Mouse (Mus musculus): Measurements from ENCODE around the gene Cope. TPM values are rescaled to one million over a fixed set of nuclear protein-coding genes. Genes with fewer than 3 reads are reported as not detected.

Cope gene
- polyA plus RNA-seq (2012; rRNA removed), result 214 and 227 TPM in 2 replicates

GRCm38 (mm10) chr8:70302358-70302890 is at the start of gene Cope, which contains the start of gene Ddx49:
TSS of gene Cope (plus strand) at chr8:70302518.
TSS of gene Ddx49 (minus strand) at chr8:70302489.

DNA sequence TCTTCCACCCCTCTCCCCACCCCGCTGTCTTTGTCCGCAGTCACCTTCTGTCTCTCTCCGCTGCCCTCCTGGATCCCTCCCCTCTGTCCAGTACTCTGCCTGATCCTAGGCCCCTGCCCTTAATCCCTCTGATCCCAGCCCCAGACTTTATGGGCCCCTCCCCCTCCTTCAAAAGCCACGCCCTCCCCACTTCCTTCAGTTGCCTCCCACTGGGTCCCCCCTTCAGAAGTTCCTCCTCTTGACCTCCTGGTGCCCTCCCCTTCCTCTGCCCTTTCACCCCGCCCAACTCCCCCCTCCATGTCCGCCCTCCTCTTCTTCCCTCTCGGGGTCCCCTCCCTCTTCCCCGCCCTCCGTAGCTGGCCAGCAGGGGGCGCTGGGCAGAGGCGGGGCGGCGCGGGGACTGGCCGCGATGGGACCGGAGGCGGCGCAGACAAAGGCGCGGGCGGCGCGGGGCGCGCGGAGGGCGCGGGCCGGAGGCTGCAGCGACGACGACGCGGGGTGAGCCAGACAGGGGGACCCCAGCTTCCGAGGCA is 19.6 kb upstream of the Cope start, which contains the start of gene Homer3:
TSS of gene Homer3 (plus strand) at position 225 of the 533 bp plus-strand sequence.

GRCm38 (mm10) chr8:70315624-70316510 is 13.5 kb downstream of the Cope start, which contains the start of gene Cers1:
TSS of gene Cers1 (plus strand) at chr8:70315775.

GRCm38 (mm10) chr8:70329124-70329834 is 27.0 kb downstream of the Cope start, which contains the start of gene Gdf1:
TSS of gene Gdf1 (plus strand) at chr8:70329817.

GRCm38 (mm10) chr8:70353194-70353817 is 51.0 kb downstream of the Cope start, which contains the start of gene Upf1:
TSS of gene Upf1 (minus strand) at chr8:70353278.

Other genes with a start within 250 kb of the Cope start
- gene Tm6sf2, start 229.6 kb upstream of the Cope start, polyA plus RNA-seq (2012; rRNA removed), result 4.4 and 5.1 TPM in 2 replicates
- gene Hapln4, start 219.1 kb upstream of the Cope start, polyA plus RNA-seq (2012; rRNA removed), result 0.08 and 0.17 TPM in 2 replicates
- gene Ncan, start 181.6 kb upstream of the Cope start, polyA plus RNA-seq (2012; rRNA removed), result 24.0 and 32.7 TPM in 2 replicates
- gene Nr2c2ap, start 171.2 kb upstream of the Cope start, polyA plus RNA-seq (2012; rRNA removed), result 14.4 and 18.8 TPM in 2 replicates
- 21.7 and 26.6 TPM in 2 replicates for gene Rfxank, start 163.4 kb upstream of the Cope start, polyA plus RNA-seq (2012; rRNA removed)
- 48.8 and 80.2 TPM in 2 replicates for gene Borcs8, start 163.0 kb upstream of the Cope start, polyA plus RNA-seq (2012; rRNA removed)
- 0.25 and 0.31 TPM in 2 replicates for gene Mef2b, start 162.8 kb upstream of the Cope start, polyA plus RNA-seq (2012; rRNA removed)
- gene Tmem161a, start 130.2 kb upstream of the Cope start, polyA plus RNA-seq (2012; rRNA removed), result 80.2 and 80.4 TPM in 2 replicates
- 8.8 and 12.3 TPM in 2 replicates for gene Slc25a42, start 90.2 kb upstream of the Cope start, polyA plus RNA-seq (2012; rRNA removed)
- gene Sugp2, start 68.3 kb upstream of the Cope start, polyA plus RNA-seq (2012; rRNA removed), result 79.3 and 93.7 TPM in 2 replicates
- gene Armc6, start 68.1 kb upstream of the Cope start, polyA plus RNA-seq (2012; rRNA removed), result 34.0 and 35.4 TPM in 2 replicates
- gene Homer3, start 19.7 kb upstream of the Cope start, polyA plus RNA-seq (2012; rRNA removed), result 117 and 118 TPM in 2 replicates
- 54.6 and 70.9 TPM in 2 replicates for gene Ddx49, start within 50 bp of the Cope start, polyA plus RNA-seq (2012; rRNA removed)
- gene Cers1, start 13.3 kb downstream of the Cope start, polyA plus RNA-seq (2012; rRNA removed), result 6.7 and 8.8 TPM in 2 replicates
- gene Gdf1, start 27.3 kb downstream of the Cope start, polyA plus RNA-seq (2012; rRNA removed), result 3.1 and 7.7 TPM in 2 replicates
- 39.3 and 42.0 TPM in 2 replicates for gene Upf1, start 50.8 kb downstream of the Cope start, polyA plus RNA-seq (2012; rRNA removed)
- gene Comp, start 71.0 kb downstream of the Cope start, polyA plus RNA-seq (2012; rRNA removed), result 0.28 and 0.31 TPM in 2 replicates
- 17.0 and 25.5 TPM in 2 replicates for gene Crtc1, start 137.1 kb downstream of the Cope start, polyA plus RNA-seq (2012; rRNA removed)
- gene Klhl26, start 174.4 kb downstream of the Cope start, polyA plus RNA-seq (2012; rRNA removed), result 21.7 and 29.7 TPM in 2 replicates
- gene Tmem59l, start 184.8 kb downstream of the Cope start, polyA plus RNA-seq (2012; rRNA removed), result 6.5 and 11.6 TPM in 2 replicates
- gene Crlf1, start 190.6 kb downstream of the Cope start, polyA plus RNA-seq (2012; rRNA removed), result 1.8 and 19.1 TPM in 2 replicates
- 128 and 152 TPM in 2 replicates for gene Rex1bd, start 204.2 kb downstream of the Cope start, polyA plus RNA-seq (2012; rRNA removed)
- 1,236 and 2,029 TPM in 2 replicates for gene Uba52, start 208.3 kb downstream of the Cope start, polyA plus RNA-seq (2012; rRNA removed)
- gene Fkbp8, start 225.2 kb downstream of the Cope start, polyA plus RNA-seq (2012; rRNA removed), result 333 and 368 TPM in 2 replicates
- gene Kxd1, start 225.4 kb downstream of the Cope start, polyA plus RNA-seq (2012; rRNA removed), result 45.2 and 45.4 TPM in 2 replicates
- 18.0 and 24.2 TPM in 2 replicates for gene Ell, start 236.9 kb downstream of the Cope start, polyA plus RNA-seq (2012; rRNA removed)

Data from central nervous system, embryonic 11.5 days (tissue).